Mouse (Mus musculus): ENCODE data around the gene Gm37240. TPM values are rescaled to one million over a fixed set of nuclear protein-coding genes. Genes with fewer than 3 reads are reported as not detected.

The Gm37240 gene
- polyA plus RNA-seq, 1 experiment from 2014 or later = 3.3 TPM

GRCm38 (mm10) chr3:84914284-84914683 is 973.0 kb downstream of the Gm37240 start:
- TF ChIP-seq CTCF (IDR thresholded peaks at IDR 0.05; ENCODE audit: low read depth) = peak; percentile 58
- H3K9ac ChIP-seq (ENCODE audit: low read depth, low read length) = no peak overlapping the region
- H3K4me2 ChIP-seq (replicated peaks; ENCODE audit: low read depth) = no peak overlapping the region
- 39% methylated on average over 1 of the region's 1 CpGs for WGBS
- no peaks in the 10 kb centered on the region for H3K9me3 ChIP-seq (ENCODE audit: control insufficient read depth)
- no peaks in the 10 kb centered on the region for H3K27me3 ChIP-seq (replicated peaks; ENCODE audit: control insufficient read depth, insufficient read depth, low read length)
- ATAC-seq = no peak
- no peak overlapping the region for H3K4me3 ChIP-seq (ENCODE audit: low read depth, low read length)
- H3K4me1 ChIP-seq (replicated peaks; ENCODE audit: control insufficient read depth, insufficient read depth, low read length) = no peaks in the 10 kb centered on the region
- no peaks in the 10 kb centered on the region for H3K36me3 ChIP-seq (ENCODE audit: control insufficient read depth, insufficient read depth)
- no peak overlapping the region for H3K27ac ChIP-seq (ENCODE audit: low read depth, low read length)

- H3K4me1 ChIP-seq (replicated peaks; ENCODE audit: control insufficient read depth, insufficient read depth, low read length) = no peaks in the 10 kb centered on the region
- H3K36me3 ChIP-seq (ENCODE audit: control insufficient read depth, insufficient read depth) = peaks cover 10% of the 10 kb centered on the region; the same call in 1 of the 2 replicates
- H3K9ac ChIP-seq (ENCODE audit: low read depth, low read length) = no peak overlapping the region
- no peaks in the 10 kb centered on the region for H3K9me3 ChIP-seq (ENCODE audit: control insufficient read depth)
- H3K4me3 ChIP-seq (ENCODE audit: low read depth, low read length) = no peak overlapping the region
- H3K27me3 ChIP-seq (replicated peaks; ENCODE audit: control insufficient read depth, insufficient read depth, low read length) = no peaks in the 10 kb centered on the region
- no peak overlapping the region for H3K4me2 ChIP-seq (replicated peaks; ENCODE audit: low read depth)
- ATAC-seq = no peak
- peak; percentile 78 for TF ChIP-seq CTCF (IDR thresholded peaks at IDR 0.05; ENCODE audit: low read depth)
- WGBS = 28% methylated on average over 1 of the region's 1 CpGs
- no peak overlapping the region for H3K27ac ChIP-seq (ENCODE audit: low read depth, low read length)
Observed at GRCm38 (mm10) chr3:84906528-84906927, 980.8 kb downstream of the Gm37240 start.

- Histone ChIP-seq H3K36me3 (ENCODE audit: control insufficient read depth, insufficient read depth) (no peaks in the 10 kb centered on the region), H3K4me1 (replicated peaks; ENCODE audit: control insufficient read depth, insufficient read depth, low read length) (no peaks in the 10 kb centered on the region), H3K4me2 (replicated peaks; ENCODE audit: low read depth) (no peak overlapping the region), H3K27ac (ENCODE audit: low read depth, low read length) (no peak overlapping the region), H3K9ac (ENCODE audit: low read depth, low read length) (no peak overlapping the region), H3K4me3 (ENCODE audit: low read depth, low read length) (no peak overlapping the region), H3K27me3 (replicated peaks; ENCODE audit: control insufficient read depth, insufficient read depth, low read length) (no peaks in the 10 kb centered on the region), H3K9me3 (ENCODE audit: control insufficient read depth) (no peaks in the 10 kb centered on the region)
- 48% methylated on average over 8 of the region's 8 CpGs for WGBS
- no peak for TF ChIP-seq CTCF (IDR thresholded peaks at IDR 0.05; ENCODE audit: low read depth)
- ATAC-seq = no peak
Observed at GRCm38 (mm10) chr3:84897952-84898351, 989.4 kb downstream of the Gm37240 start.

GRCm38 (mm10) chr3:84890983-84891382 is 996.3 kb downstream of the Gm37240 start:
- 96% methylated on average over 5 of the region's 5 CpGs for WGBS
- ATAC-seq = no peak
- no peaks in the 10 kb centered on the region for H3K9me3 ChIP-seq (ENCODE audit: control insufficient read depth)
- no peaks in the 10 kb centered on the region for H3K4me1 ChIP-seq (replicated peaks; ENCODE audit: control insufficient read depth, insufficient read depth, low read length)
- H3K4me2 ChIP-seq (replicated peaks; ENCODE audit: low read depth) = no peak overlapping the region
- no peak overlapping the region for H3K4me3 ChIP-seq (ENCODE audit: low read depth, low read length)
- no peak overlapping the region for H3K27ac ChIP-seq (ENCODE audit: low read depth, low read length)
- TF ChIP-seq CTCF (IDR thresholded peaks at IDR 0.05; ENCODE audit: low read depth) = no peak
- H3K9ac ChIP-seq (ENCODE audit: low read depth, low read length) = no peak overlapping the region
- H3K27me3 ChIP-seq (replicated peaks; ENCODE audit: control insufficient read depth, insufficient read depth, low read length) = no peaks in the 10 kb centered on the region
- H3K36me3 ChIP-seq (ENCODE audit: control insufficient read depth, insufficient read depth) = no peaks in the 10 kb centered on the region

- Histone ChIP-seq H3K4me2 (replicated peaks; ENCODE audit: low read depth) (no peak overlapping the region), H3K36me3 (ENCODE audit: control insufficient read depth, insufficient read depth) (no peaks in the 10 kb centered on the region), H3K27ac (ENCODE audit: low read depth, low read length) (no peak overlapping the region), H3K9ac (ENCODE audit: low read depth, low read length) (no peak overlapping the region), H3K27me3 (replicated peaks; ENCODE audit: control insufficient read depth, insufficient read depth, low read length) (no peaks in the 10 kb centered on the region), H3K4me3 (ENCODE audit: low read depth, low read length) (no peak overlapping the region), H3K9me3 (ENCODE audit: control insufficient read depth) (no peaks in the 10 kb centered on the region), H3K4me1 (replicated peaks; ENCODE audit: control insufficient read depth, insufficient read depth, low read length) (no peaks in the 10 kb centered on the region)
- ATAC-seq = no peak
- TF ChIP-seq CTCF (IDR thresholded peaks at IDR 0.05; ENCODE audit: low read depth) = peak; percentile 69
- WGBS = 34% methylated on average over 1 of the region's 1 CpGs
Observed at GRCm38 (mm10) chr3:84889648-84890047, 997.7 kb downstream of the Gm37240 start.

- H3K36me3 ChIP-seq (ENCODE audit: control insufficient read depth, insufficient read depth) = no peaks in the 10 kb centered on the region
- no peaks in the 10 kb centered on the region for H3K27me3 ChIP-seq (replicated peaks; ENCODE audit: control insufficient read depth, insufficient read depth, low read length)
- no peaks in the 10 kb centered on the region for H3K4me1 ChIP-seq (replicated peaks; ENCODE audit: control insufficient read depth, insufficient read depth, low read length)
- H3K4me2 ChIP-seq (replicated peaks; ENCODE audit: low read depth) = no peak overlapping the region
- H3K27ac ChIP-seq (ENCODE audit: low read depth, low read length) = no peak overlapping the region
- no peak overlapping the region for H3K4me3 ChIP-seq (ENCODE audit: low read depth, low read length)
- H3K9me3 ChIP-seq (ENCODE audit: control insufficient read depth) = no peaks in the 10 kb centered on the region
- H3K9ac ChIP-seq (ENCODE audit: low read depth, low read length) = no peak overlapping the region
- TF ChIP-seq CTCF (IDR thresholded peaks at IDR 0.05; ENCODE audit: low read depth) = no peak
- 37% methylated on average over 11 of the region's 11 CpGs for WGBS
- ATAC-seq = no peak
Observed at GRCm38 (mm10) chr3:84883817-84884483, 1003.4 kb downstream of the Gm37240 start.

All from intestine, postnatal 0 days (tissue).